Mouse (Mus musculus) forebrain, embryonic 11.5 days (tissue): Measurements from ENCODE around the gene 4921511C20Rik. TPM values are rescaled to one million over a fixed set of nuclear protein-coding genes. Genes with fewer than 3 reads are reported as not detected.

Source experiments
- ATAC-seq: fragments of 200-750 bp; cut with Nextera tagmentation; replicated peaks from 2 replicates; pipeline ENCODE4 v1.8.0; 2017; ENCODE audit warnings: moderate TSS enrichment; ENCODE audit not compliant: low FRiP score
- DNase-seq: peaks from one replicate; pipeline ENCODE4 v3.0.0-alpha.2; 2017; ENCODE audit warnings: low spot score
- H3K27ac ChIP-seq: fragments of 300-500 bp; sonication (generic); 2 replicates; pipeline ENCODE4 v1.5.1; 2014; ENCODE audit warnings: low read depth, low read length
- H3K27me3 ChIP-seq: fragments of 300-500 bp; sonication (generic); 2 replicates; pipeline ENCODE4 v1.6.1; 2014; ENCODE audit warnings: mild to moderate bottlenecking, low read length, mixed read lengths; ENCODE audit not compliant: control insufficient read depth, insufficient read depth
- H3K36me3 ChIP-seq: fragments of 300-500 bp; sonication (generic); 2 replicates; pipeline ENCODE4 v1.6.1; 2014; ENCODE audit warnings: mild to moderate bottlenecking, low read length, moderate library complexity, mixed read lengths; ENCODE audit not compliant: control insufficient read depth, insufficient read depth
- H3K4me1 ChIP-seq: fragments of 300-500 bp; sonication (generic); replicated peaks from 2 replicates; pipeline ENCODE4 v1.6.1; 2014; ENCODE audit warnings: low read length, mixed read lengths; ENCODE audit not compliant: control insufficient read depth, insufficient read depth
- H3K4me2 ChIP-seq: fragments of 300-500 bp; sonication (generic); 2 replicates; pipeline ENCODE4 v1.6.1; 2014; ENCODE audit warnings: low read depth, mild to moderate bottlenecking, low read length, moderate library complexity, mixed read lengths; ENCODE audit not compliant: severe bottlenecking
- H3K4me3 ChIP-seq: fragments of 300-500 bp; sonication (generic); 2 replicates; pipeline ENCODE4 v1.5.1; 2014; ENCODE audit warnings: low read depth, low read length
- H3K9ac ChIP-seq: fragments of 300-500 bp; sonication (generic); 2 replicates; pipeline ENCODE4 v1.6.1; 2014; ENCODE audit warnings: low read length
- H3K9me3 ChIP-seq: fragments of 300-500 bp; sonication (generic); 2 replicates; pipeline ENCODE4 v1.6.1; 2016; ENCODE audit warnings: low read length, mixed read lengths; ENCODE audit not compliant: control insufficient read depth
- WGBS: fragments of 180-500 bp; shearing (Covaris S2); extraction: QIAGEN DNeasy Blood & Tissue Kit; methylation state at CpG from one replicate; pipeline ENCODE4 v1.1.7; 2014; 5-methylcytosine and 5-hydroxymethylcytosine counted together
- polyA plus RNA-seq: library from polyadenylated mRNA; unstranded; fragments of >200 nt; fragmentation: Nextera tagmentation; extraction: Ambion mirVana; gene quantifications from 2 replicates; pipeline ENCODE4 v1.2.1, GENCODE M21; 2014

Gene 4921511C20Rik
- polyA plus RNA-seq = not detected in 2 replicates

DNA sequence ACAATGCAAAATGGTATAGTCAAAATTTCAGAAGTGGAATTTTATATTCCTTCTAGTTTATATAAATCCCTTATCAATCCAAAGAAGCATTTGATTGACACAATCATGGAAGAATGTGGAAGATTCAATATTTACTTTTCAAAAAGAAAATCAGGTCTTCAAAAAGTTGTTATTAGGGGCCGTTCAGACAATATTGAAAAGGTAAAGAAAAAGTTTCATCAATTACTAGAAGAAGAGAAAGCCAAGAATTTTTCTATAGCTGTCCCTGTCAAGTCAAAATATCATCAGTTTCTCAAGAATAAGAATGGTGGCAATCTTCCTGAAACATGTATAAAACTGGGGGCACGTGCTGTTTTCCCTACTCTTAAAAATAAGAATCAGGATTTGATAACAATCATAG, at the start of gene 4921511C20Rik:
4921511C20Rik (plus strand) TSS at position 301 of the 400 bp plus-strand sequence.
- no peak within 1 kb of the TSS for H3K9ac ChIP-seq
- no peaks in the 10 kb centered on the region for H3K27me3 ChIP-seq
- H3K4me2 ChIP-seq = no peak within 1 kb of the TSS
- H3K27ac ChIP-seq = no peak within 1 kb of the TSS
- ATAC-seq = no peak
- WGBS = 90% methylated on average over 2 of the region's 2 CpGs
- H3K4me1 ChIP-seq = no peaks in the 10 kb centered on the region
- no peaks in the 10 kb centered on the region for H3K36me3 ChIP-seq
- DNase-seq = no peak
- no peaks in the 10 kb centered on the region for H3K9me3 ChIP-seq
- H3K4me3 ChIP-seq = no peak within 1 kb of the TSS
